Mouse (Mus musculus) embryonic facial prominence, embryonic 15.5 days (tissue): ENCODE data around the gene Krt86. TPM values are rescaled to one million over a fixed set of nuclear protein-coding genes. Genes with fewer than 3 reads are reported as not detected.

ENCODE experiments used
- polyA plus RNA-seq: library from polyadenylated mRNA; unstranded; fragments of >200 nt; fragmentation: Nextera tagmentation; extraction: Ambion mirVana; gene quantifications from 2 replicates; pipeline ENCODE4 v1.2.1, GENCODE M21; 2015

Gene Krt86
- polyA plus RNA-seq, 1 experiment from 2014 or later = 2.1 TPM

Other genes starting within 250 kb of the Krt86 start
- 11.4 and 15.1 TPM in 2 replicates for gene Grasp, start 249.3 kb upstream of the Krt86 start, polyA plus RNA-seq
- gene Nr4a1, start 219.2 kb upstream of the Krt86 start, polyA plus RNA-seq = 16.0 and 16.4 TPM in 2 replicates
- gene Atg101, start 189.2 kb upstream of the Krt86 start, polyA plus RNA-seq = 69.9 and 71.9 TPM in 2 replicates
- 1.3 and 1.5 TPM in 2 replicates for gene 6030408B16Rik, start 180.3 kb upstream of the Krt86 start, polyA plus RNA-seq
- gene Krt80, start 103.3 kb upstream of the Krt86 start, polyA plus RNA-seq = 26.9 and 33.5 TPM in 2 replicates
- gene Krt7, start 62.4 kb upstream of the Krt86 start, polyA plus RNA-seq = 86.5 and 93.4 TPM in 2 replicates
- 5.5 and 11.0 TPM in 2 replicates for gene Krt87, start 34.7 kb upstream of the Krt86 start, polyA plus RNA-seq
- gene Krt88, start 25.7 kb upstream of the Krt86 start, polyA plus RNA-seq = not detected in 2 replicates
- 4.2 and 10.2 TPM in 2 replicates for gene Krt81, start 9.7 kb upstream of the Krt86 start, polyA plus RNA-seq
- 5.6 and 16.5 TPM in 2 replicates for gene Krt83, start 18.0 kb downstream of the Krt86 start, polyA plus RNA-seq
- 8.5 and 16.4 TPM in 2 replicates for gene Gm49425, start 43.8 kb downstream of the Krt86 start, polyA plus RNA-seq
- 0.07 and 0.28 TPM in 2 replicates for gene Krt84, start 59.3 kb downstream of the Krt86 start, polyA plus RNA-seq
- gene Krt82, start 77.2 kb downstream of the Krt86 start, polyA plus RNA-seq = 2.1 and 2.8 TPM in 2 replicates
- gene Krt90, start 89.5 kb downstream of the Krt86 start, polyA plus RNA-seq = 2.4 and 2.6 TPM in 2 replicates
- gene Krt75, start 100.4 kb downstream of the Krt86 start, polyA plus RNA-seq = 8.8 and 13.7 TPM in 2 replicates
- not detected in 2 replicates for gene Gm5414, start 154.7 kb downstream of the Krt86 start, polyA plus RNA-seq
- gene Gm5478, start 173.9 kb downstream of the Krt86 start, polyA plus RNA-seq = not detected in 2 replicates
- gene Krt6b, start 206.8 kb downstream of the Krt86 start, polyA plus RNA-seq = 8.2 and 9.1 TPM in 2 replicates
- 310 and 324 TPM in 2 replicates for gene Krt6a, start 220.8 kb downstream of the Krt86 start, polyA plus RNA-seq
- gene Krt5, start 239.4 kb downstream of the Krt86 start, polyA plus RNA-seq = 867 and 987 TPM in 2 replicates